Mouse (Mus musculus) spleen, adult 2 months (tissue): ENCODE measurements around the gene Tas2r138.

Experiments used
- CTCF ChIP-seq: fragments of 200-500 bp; IDR thresholded peaks from 2 replicates; pipeline ENCODE4 v1.5.1; 2011; ENCODE audit warnings: mild to moderate bottlenecking, inconsistent platforms; ENCODE audit not compliant: insufficient read depth, insufficient read length, insufficient replicate concordance; ENCODE audit errors: extremely low read depth
- POLR2A ChIP-seq: fragments of 200-500 bp; IDR thresholded peaks from 2 replicates; pipeline ENCODE4 v1.6.1; 2011; ENCODE audit warnings: low read depth, low read length, inconsistent platforms

DNA sequence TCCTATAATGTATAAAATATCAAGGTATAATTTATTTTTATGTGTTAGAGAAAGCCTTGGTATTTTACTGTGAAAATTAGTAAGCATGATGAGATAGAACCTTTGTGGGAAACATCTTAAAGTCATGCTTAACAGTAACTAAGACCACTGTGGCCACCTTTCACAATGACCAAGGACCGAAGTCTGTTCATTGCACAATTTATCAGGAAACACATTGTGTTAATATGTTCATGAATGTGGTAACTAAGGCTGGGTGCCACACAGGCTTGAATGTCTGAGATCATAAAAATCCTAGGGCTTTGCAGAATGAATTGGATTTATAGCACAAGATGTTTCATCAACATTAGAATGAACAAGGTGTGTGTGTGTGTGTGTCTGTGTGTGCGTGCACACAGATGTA, 24.8 kb downstream of the Tas2r138 start:
- no peak for TF ChIP-seq POLR2A
- TF ChIP-seq CTCF: no peak
